15 mouse cellular contexts compared by ENCODE assay signal in the genomic region with DNA sequence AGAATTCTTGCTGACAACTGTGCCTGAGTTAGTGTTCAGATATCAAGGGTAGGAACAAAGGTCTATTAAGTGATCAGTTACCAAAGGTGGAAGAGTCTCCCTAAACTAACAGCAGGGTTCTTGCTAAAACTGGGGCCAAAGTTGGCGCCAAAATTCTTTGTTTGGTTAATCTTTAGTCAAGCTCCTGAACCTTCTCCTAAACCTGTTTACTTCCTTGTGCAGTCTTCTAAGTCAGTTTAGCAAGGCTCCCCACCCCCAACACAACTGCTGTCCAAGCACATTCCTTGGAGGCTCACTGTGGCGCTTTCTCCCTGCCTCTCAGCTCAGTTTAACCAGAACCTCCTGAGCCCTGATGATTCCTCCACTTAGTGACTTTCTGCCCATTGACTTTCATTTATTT. TPM values are rescaled to one million over a fixed set of nuclear protein-coding genes. Genes with fewer than 3 reads are reported as not detected.
A peak's percentile ranks its signal among the peaks of the same experiment; 100 is the strongest.
DNase-seq lines count a peak whose midpoint lies in the region; ATAC-seq and TF ChIP-seq lines count a peak whose summit lies in the region.
"Had no signal": no experiment of that assay in that cellular context is flagged by ENCODE, and none has a peak within 500 bp of the region (broad histone marks: within the 10 kb centered on the region; RNA-seq: fewer than 3 reads in every experiment).

No protein-coding gene starts in this region.

- no peaks in the 10 kb centered on the region for H3K27me3 ChIP-seq in liver, adult 2 months (ENCODE audit: control insufficient read depth, insufficient read depth, low read length)
- no peaks in the 10 kb centered on the region; the same call in 1 of the 2 replicates for H3K27me3 ChIP-seq in liver, postnatal 0 days (ENCODE audit: insufficient read depth, low read length)
- no peaks in the 10 kb centered on the region for H3K27me3 ChIP-seq in kidney, adult 2 months (replicated peaks; ENCODE audit: control insufficient read depth, insufficient read depth, low read length)
- no peaks in the 10 kb centered on the region for H3K27me3 ChIP-seq in small intestine, adult 2 months (ENCODE audit: control insufficient read depth, insufficient read depth, low read length)

- peak overlapping the region; percentile 78 for H3K27ac ChIP-seq in liver, adult 2 months (replicated peaks; ENCODE audit: insufficient read depth, low read depth, low read length)
- H3K27ac ChIP-seq in liver, postnatal 0 days (ENCODE audit: low read depth) = no peak overlapping the region
- H3K27ac ChIP-seq in kidney, adult 2 months (ENCODE audit: insufficient read depth, low read depth, low read length) = peak overlapping the region; percentile 78
- peak overlapping the region; percentile 75 for H3K27ac ChIP-seq in small intestine, adult 2 months (ENCODE audit: insufficient read depth, low read depth, low read length)

- no peak overlapping the region for H3K4me3 ChIP-seq in liver, adult 2 months (ENCODE audit: insufficient read depth, low read depth, low read length)
- no peak overlapping the region for H3K4me3 ChIP-seq in liver, postnatal 0 days (ENCODE audit: low read depth, low read length)
- H3K4me3 ChIP-seq in kidney, adult 2 months (ENCODE audit: insufficient read depth, low read depth, low read length) = no peak overlapping the region
- H3K4me3 ChIP-seq in small intestine, adult 2 months (ENCODE audit: low read depth, low read length) = no peak overlapping the region

- H3K79me2 ChIP-seq in liver, adult 2 months (ENCODE audit: control insufficient read depth, insufficient read depth, low read length) = no peaks in the 10 kb centered on the region

- TF ChIP-seq POLR2A in liver, adult 2 months (IDR thresholded peaks at IDR 0.05; ENCODE audit: extremely low read depth, insufficient read depth, low read length) = no peak
- no peak for TF ChIP-seq POLR2A in kidney, adult 2 months (IDR thresholded peaks at IDR 0.05; ENCODE audit: low read depth, low read length)
- TF ChIP-seq POLR2A in small intestine, adult 2 months (IDR thresholded peaks at IDR 0.05; ENCODE audit: low read depth, low read length) = no peak

- H3K36me3 ChIP-seq in liver, adult 2 months (ENCODE audit: control insufficient read depth, insufficient read depth, low read length) = no peaks in the 10 kb centered on the region
- no peaks in the 10 kb centered on the region for H3K36me3 ChIP-seq in liver, postnatal 0 days (replicated peaks; ENCODE audit: insufficient read depth, low read length)
- H3K36me3 ChIP-seq in kidney, adult 2 months (ENCODE audit: control insufficient read depth, insufficient read depth, low read length) = no peaks in the 10 kb centered on the region
- H3K36me3 ChIP-seq in small intestine, adult 2 months (ENCODE audit: control insufficient read depth, insufficient read depth, low read length) = no peaks in the 10 kb centered on the region

- TF ChIP-seq EP300 in liver, postnatal 0 days (IDR thresholded peaks at IDR 0.05; ENCODE audit: low read depth) = no peak

- no peak overlapping the region for H3K4me2 ChIP-seq in liver, postnatal 0 days (ENCODE audit: low read depth, low read length)

- H3K9ac ChIP-seq in liver, adult 2 months (ENCODE audit: low read depth, low read length) = no peak overlapping the region
- no peak overlapping the region for H3K9ac ChIP-seq in liver, postnatal 0 days (replicated peaks)

- H3K4me1 ChIP-seq in liver, adult 2 months (ENCODE audit: control insufficient read depth, insufficient read depth, low read length) = no peaks in the 10 kb centered on the region
- no peaks in the 10 kb centered on the region for H3K4me1 ChIP-seq in liver, postnatal 0 days (ENCODE audit: insufficient read depth)
- no peaks in the 10 kb centered on the region; the same call in 1 of the 2 replicates for H3K4me1 ChIP-seq in kidney, adult 2 months (ENCODE audit: control insufficient read depth, insufficient read depth, low read length)
- no peaks in the 10 kb centered on the region for H3K4me1 ChIP-seq in small intestine, adult 2 months (ENCODE audit: control insufficient read depth, insufficient read depth, insufficient read length, low read length)

- peak; percentile 91 for DNase-seq in liver, adult 2 months (ENCODE audit: extremely low read depth, low read depth, low spot score)
- DNase-seq in liver, postnatal 0 days = no peak
- DNase-seq in embryo, embryonic 10.5 days (ENCODE audit: low spot score) = peak; percentile 24
- DNase-seq in kidney, adult 2 months = peak; percentile 93
- no peak for DNase-seq in gastrocnemius, postnatal 4 days (ENCODE audit: low spot score in 2 of 2)
- DNase-seq: cerebellum, postnatal 10 days; heart, postnatal 14 days; right cerebral cortex, postnatal 4 days had no signal

- no peak for ATAC-seq in liver, postnatal 0 days
- ATAC-seq in erythroid progenitor cell, adult 5-6 weeks (replicated peaks; ENCODE audit: low FRiP score, poor library complexity, severe bottlenecking) = no peak
- no peak for ATAC-seq in granulocyte monocyte progenitor cell, adult 5-6 weeks (replicated peaks; ENCODE audit: poor library complexity, severe bottlenecking)

- WGBS in liver, adult 2 months = 16% methylated on average over 2 of the region's 2 CpGs
- WGBS in liver, postnatal 0 days (ENCODE audit: insufficient replicate concordance) = 45% methylated on average over 2 of the region's 2 CpGs
- WGBS in kidney, adult 2 months = 22% methylated on average over 2 of the region's 2 CpGs
- 29% methylated on average over 2 of the region's 2 CpGs for WGBS in small intestine, adult 2 months

- TF ChIP-seq CTCF in liver, adult 2 months (IDR thresholded peaks at IDR 0.05; ENCODE audit: low read depth, low read length) = no peak
- TF ChIP-seq CTCF in liver, postnatal 0 days (IDR thresholded peaks at IDR 0.05; ENCODE audit: low read depth) = no peak
- no peak for TF ChIP-seq CTCF in kidney, adult 2 months (conservative IDR thresholded peaks at IDR 0.05; ENCODE audit: insufficient read depth, insufficient read length, low read depth, low read length)
- TF ChIP-seq CTCF in small intestine, adult 2 months (IDR thresholded peaks at IDR 0.05; ENCODE audit: extremely low read depth, insufficient read length, insufficient replicate concordance, low read depth, low read length) = no peak

- H3K9me3 ChIP-seq in liver, postnatal 0 days (ENCODE audit: low read length) = no peaks in the 10 kb centered on the region

RNA-seq across cellular contexts. Expression of gene Zcchc13, which starts 22.6 kb away (rescaled TPM):
- total RNA-seq in liver, adult 2 months (2014; rRNA removed) = not detected in 2 replicates
- not detected in 2 replicates for polyA plus RNA-seq in liver, adult 2 months (2012; rRNA removed)
- not detected in 2 replicates for polyA plus RNA-seq in liver, postnatal 0 days (2015; fragmentation: Nextera tagmentation; extraction: Ambion mirVana)
- polyA plus RNA-seq in kidney, adult 2 months (2012; rRNA removed) = 0.09 and 0.19 TPM in 2 replicates
- not detected in 2 replicates for polyA plus RNA-seq in small intestine, adult 2 months (2012; rRNA removed)
- total RNA-seq in erythroid progenitor cell, adult 5-6 weeks (2015; ENCODE audit: low replicate concordance) = not detected in 2 replicates
- total RNA-seq in erythroid progenitor cell, adult 5-6 weeks (2017; ENCODE audit: low replicate concordance) = not detected in 2 replicates
- total RNA-seq in granulocyte monocyte progenitor cell, adult 5-6 weeks (2014; fragmentation: Nextera tagmentation) = not detected in 2 replicates
- total RNA-seq in granulocyte monocyte progenitor cell, adult 5-6 weeks (2017) = not detected in 2 replicates
- total RNA-seq in gastrocnemius, postnatal 4 days (2021) = not detected
- total RNA-seq: heart, postnatal 14 days; monocyte, adult 5-6 weeks had no signal
- polyA plus RNA-seq: brain, embryonic 14.5 days; forebrain, embryonic 11.5 days; large intestine, adult 2 months had no signal

Comparison
In these comparisons a context has a peak if more than half of its experiments do, and no peak if none do; other contexts are left out.
1. DNase-seq: peak in liver, adult 2 months (single experiment), embryo, embryonic 10.5 days (single experiment) and kidney, adult 2 months (single experiment); none in liver, postnatal 0 days (single experiment) and gastrocnemius, postnatal 4 days (0 of 2).